Mouse (Mus musculus) spleen, postnatal 4 days (tissue): ENCODE measurements around the gene Llcfc1.

ENCODE experiments used
- DNase-seq, 2 experiments: peaks; one replicate each; pipeline ENCODE4 v3.0.0; 2022; ENCODE audit warnings: low spot score in 2 of 2

The Llcfc1 gene

DNA sequence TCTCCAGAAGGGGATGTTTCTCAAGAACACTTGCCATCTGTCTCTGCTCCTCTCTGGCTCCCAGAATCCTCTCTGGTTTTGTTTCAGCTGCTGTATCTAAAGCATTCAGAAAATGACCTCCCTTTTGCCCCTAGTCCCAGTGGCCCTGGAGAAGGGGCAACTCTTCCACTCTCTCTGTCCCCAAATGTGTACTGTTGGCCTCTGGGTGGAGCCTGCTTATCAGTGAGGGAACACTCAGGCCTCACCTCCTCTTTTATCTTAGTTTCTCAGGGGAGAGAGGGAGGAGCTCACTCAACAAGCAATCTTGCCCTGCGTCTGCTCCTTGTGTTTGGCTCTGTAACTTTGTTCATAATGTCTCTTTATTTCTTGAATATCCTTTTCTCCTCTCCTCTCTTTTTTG lies 19.9 kb downstream of the Llcfc1 start, which contains the start of gene Kel:
Gene Kel (minus strand): TSS at position 217 of the 400 bp plus-strand sequence.
- DNase-seq: peak; percentile 74 to 82

GRCm38 (mm10) chr6:41706275-41706674 lies 22.0 kb downstream of the Llcfc1 start:
- peak; percentile 65 to 73 for DNase-seq

DNA sequence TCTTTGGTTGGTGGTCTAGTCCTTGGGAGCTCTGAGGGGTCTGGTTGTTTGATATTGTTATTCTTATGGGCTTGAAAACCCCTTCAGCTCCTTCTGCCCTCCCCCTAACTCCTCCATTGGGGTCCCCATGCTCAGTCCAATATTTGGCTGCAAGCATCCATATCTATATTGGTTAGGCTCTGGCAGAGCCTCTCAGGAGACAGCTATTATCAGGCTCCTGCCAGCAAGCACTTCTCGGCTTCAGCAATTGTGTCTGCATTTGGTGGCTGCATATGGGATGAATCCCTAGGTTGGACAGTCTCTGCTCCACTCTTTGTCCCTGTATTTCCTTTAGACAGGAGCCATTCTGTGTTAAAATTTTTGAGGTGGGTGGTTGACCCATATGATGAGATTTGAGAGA lies 26.1 kb downstream of the Llcfc1 start:
- DNase-seq: no peak

- no peak for DNase-seq
Measured at GRCm38 (mm10) chr6:41721430-41721829, 37.2 kb downstream of the Llcfc1 start.

- DNase-seq: peak in 1 of 2 experiments; percentile 31
Measured at GRCm38 (mm10) chr6:41727989-41728609, 43.9 kb downstream of the Llcfc1 start.

GRCm38 (mm10) chr6:41734719-41735470 lies 50.7 kb downstream of the Llcfc1 start:
- no peak for DNase-seq
